Mouse (Mus musculus): Measurements from ENCODE around the gene Tnfaip8l1.

Tnfaip8l1 gene

DNA sequence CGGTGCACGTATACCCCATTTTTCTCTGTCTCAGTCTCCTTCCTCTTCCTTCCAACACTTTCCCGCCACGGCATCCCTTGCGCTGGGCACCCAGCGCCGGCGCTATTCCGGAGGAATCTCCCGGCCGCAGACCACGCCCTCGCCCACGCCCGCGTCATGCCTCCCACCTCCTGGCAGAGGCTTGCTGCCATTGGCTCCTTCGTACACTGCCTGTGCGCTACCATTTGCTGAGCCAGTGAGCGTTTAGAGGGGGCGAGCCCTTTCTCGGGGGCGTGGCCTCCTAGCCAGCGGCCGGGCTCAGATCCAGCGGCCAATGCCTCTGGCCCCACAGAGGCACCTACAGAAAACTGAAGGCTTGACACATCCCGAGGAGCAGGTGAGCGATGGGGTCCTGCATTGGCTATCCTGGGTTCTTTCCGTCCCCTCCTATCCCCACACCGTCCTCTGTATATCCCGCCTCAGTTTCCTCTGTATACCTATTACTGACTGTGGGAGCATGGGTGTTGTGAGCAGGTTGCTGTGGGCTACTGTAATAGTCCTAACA lies at the start of gene Tnfaip8l1:
Gene Tnfaip8l1, plus strand, starts transcription at position 247 of the 544 bp plus-strand sequence.
- DNase-seq = peak; percentile 97

DNA sequence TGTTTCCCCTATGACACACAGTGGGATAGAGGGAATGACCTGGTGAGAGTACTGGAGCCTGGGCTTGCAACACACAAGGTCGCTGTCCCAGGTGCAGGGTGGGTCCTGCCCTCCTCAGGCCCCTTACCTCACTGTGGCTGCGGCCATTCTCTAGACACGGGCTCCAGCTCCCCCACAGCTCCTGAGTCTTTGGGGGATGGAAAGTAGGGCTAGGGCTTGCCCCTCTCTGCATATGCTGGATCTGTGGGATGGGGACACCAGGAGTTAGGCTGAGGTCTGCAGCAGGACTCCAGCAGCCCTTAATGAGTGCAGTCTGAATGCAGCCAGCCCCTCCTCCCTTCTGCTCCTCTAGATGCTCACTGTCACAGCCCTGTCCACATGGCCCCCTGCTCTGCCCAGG lies 49.5 kb upstream of the Tnfaip8l1 start:
- DNase-seq = no peak

GRCm38 (mm10) chr17:56116193-56116592 lies 46.1 kb upstream of the Tnfaip8l1 start:
- no peak for DNase-seq

DNA sequence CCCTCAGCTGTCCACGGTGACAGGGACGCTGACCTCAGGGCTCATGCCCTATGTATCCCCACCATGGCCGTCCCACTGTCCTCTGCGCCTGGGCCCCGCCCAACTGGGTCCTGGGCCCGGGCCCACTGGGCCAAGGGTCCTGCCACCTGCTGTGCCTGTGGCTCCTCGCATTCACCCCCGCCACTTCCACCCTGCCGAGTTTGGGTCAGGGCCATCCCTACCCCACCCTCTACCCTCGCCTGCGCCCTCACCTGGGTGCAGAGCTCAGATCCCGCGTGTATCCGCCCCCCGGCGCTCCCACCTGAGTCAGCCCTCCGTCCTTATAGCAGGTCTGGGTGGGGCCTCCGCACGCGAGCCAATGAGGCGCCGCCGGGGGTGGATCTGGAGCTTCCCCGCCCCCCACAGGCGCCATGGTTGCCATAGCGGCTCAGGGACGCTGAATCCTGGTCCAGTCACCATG lies 45.0 kb upstream of the Tnfaip8l1 start, which contains the start of gene Plin5:
Gene Plin5, minus strand, starts transcription at position 346 of the 460 bp plus-strand sequence.
- peak; percentile 88 to 92 for DNase-seq

DNA sequence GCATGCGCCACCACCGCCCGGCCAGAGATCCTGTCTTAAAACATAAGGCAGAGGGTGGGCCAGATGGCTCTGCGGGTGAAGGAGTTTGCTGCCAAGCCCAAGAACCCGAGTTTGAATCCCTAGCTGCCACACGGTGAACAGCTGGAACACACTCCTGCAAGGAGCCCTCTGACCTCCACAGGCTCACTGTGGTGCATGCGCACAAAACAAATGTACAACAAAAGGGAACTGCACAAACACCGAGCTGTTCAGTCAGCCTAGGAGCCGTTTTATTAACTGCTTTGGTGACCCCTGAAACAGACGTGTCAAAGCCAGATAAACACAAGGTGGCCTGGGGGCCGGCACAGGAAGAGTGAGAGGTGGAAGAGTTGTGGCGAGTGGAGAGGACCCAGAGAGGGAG lies 42.8 kb upstream of the Tnfaip8l1 start:
- no peak for DNase-seq

DNA sequence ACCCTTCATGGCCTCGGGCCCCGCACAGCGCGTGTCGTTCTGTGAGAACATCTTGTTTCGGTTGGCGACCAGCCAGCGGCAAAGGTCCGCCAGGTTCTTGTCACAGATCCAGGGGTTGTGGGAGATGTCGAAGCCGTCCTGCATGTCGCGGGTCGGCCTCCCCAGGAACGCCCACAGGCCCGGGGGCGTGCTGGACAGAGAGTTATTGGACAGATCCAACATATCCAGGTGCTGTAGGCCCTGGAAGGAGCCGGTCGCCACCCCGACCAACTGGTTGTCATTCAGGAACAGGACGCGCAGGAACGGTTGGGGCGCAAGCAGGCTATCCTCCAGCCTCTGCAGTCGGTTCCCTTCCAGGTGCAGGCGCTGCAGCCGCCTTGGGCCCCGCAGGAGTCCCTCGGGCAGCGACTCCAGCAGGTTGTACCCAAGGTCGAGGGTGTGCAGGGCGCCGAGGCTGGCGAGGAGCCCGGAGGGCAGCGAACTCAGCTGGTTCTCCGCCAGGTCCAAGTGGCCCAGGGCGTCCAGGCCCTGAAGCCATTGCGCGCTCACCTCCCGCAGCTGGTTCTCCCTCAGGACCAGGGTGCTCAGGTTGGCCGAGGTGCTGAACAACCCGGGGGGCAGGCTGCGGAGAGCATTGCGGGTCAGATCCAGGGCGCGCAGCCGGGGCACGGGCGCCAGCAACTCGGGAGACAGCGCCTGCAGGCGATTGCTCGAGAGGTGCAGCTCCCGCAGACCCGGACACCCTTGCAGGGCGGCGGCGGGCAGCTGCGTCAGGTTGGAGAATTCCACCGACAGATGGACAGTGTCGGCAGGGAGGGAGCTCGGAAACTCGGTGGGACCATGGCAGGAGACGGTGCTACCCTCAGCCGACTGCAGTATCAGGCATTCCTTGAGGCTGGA lies 42.0 kb upstream of the Tnfaip8l1 start:
- DNase-seq = peak; percentile 86 to 90

DNA sequence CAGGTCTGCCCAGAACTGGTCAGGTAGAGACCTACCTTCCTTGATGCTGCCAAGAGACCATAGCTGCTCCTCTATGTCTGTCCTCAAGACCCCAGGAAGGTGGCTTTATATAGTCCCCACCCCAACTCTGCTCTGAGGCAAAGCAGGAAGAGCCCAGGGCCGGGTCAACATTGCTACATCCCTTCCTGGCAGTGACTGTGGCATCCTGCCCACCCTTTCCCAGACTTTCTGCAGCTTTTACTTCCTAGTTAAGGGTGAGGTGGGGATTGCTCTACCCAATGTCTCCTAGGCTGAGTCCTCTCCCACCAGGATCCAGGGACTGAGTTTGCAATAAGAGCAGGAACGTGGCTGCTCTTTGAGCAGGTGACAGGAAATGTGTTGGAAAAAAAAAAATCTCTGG lies 40.5 kb upstream of the Tnfaip8l1 start, which contains the start of gene Lrg1:
Gene Lrg1, minus strand, starts transcription at position 176 of the 400 bp plus-strand sequence.
- no peak for DNase-seq

GRCm38 (mm10) chr17:56123161-56123560 lies 39.1 kb upstream of the Tnfaip8l1 start:
- no peak for DNase-seq

DNA sequence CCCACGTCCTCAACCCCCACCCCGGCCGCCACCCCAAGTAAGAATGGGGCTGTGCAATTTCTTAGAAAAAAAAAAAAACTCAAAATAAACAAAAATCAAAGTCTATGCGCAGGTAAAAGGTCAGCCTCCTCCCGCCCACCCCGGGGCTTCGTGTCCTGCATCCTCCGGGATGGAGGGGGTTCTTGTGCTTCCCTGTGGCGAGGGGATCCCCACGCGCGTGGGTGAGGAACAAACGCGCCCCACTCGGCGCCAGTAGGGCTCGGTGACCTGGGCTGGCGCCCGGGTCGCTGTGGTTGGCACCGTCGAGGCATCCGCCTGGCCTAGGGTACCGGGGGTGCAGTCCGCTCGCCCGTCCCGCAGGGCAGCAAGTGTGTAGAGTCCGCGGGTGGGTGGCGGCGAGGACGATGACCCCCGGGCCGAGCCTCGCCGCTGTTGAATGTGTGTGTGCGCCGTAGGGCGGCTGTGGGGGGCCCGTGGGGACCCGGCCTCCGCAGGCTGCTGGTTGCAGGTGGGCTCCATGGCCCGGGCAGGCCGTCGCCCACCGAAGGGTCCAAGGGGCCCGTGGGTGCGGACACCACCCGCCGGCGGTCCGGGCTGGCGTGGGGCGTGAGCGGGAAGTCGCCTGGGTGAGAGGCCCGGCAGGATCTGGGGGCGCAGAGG lies 38.5 kb upstream of the Tnfaip8l1 start:
- no peak for DNase-seq

- peak; percentile 49 to 88 for DNase-seq
Observed at GRCm38 (mm10) chr17:56124377-56125275, 37.7 kb upstream of the Tnfaip8l1 start.

DNA sequence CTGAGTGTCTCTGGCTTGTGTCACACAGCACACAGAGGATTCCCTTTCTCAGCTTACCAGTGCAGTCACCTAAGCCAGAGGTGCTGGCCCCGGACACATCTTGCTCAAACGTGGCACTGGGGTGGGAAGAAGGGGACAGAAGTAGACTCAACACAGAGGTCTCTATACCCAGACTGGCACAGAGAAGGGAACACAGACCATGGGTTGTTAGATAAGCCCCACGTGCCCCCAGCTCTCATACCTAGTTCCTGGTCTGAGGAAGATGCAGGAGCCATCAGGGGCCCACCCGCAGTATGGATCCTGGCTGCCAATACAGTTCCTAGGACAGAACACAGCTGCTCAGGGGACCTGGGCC lies 37.0 kb upstream of the Tnfaip8l1 start:
- no peak for DNase-seq

DNA sequence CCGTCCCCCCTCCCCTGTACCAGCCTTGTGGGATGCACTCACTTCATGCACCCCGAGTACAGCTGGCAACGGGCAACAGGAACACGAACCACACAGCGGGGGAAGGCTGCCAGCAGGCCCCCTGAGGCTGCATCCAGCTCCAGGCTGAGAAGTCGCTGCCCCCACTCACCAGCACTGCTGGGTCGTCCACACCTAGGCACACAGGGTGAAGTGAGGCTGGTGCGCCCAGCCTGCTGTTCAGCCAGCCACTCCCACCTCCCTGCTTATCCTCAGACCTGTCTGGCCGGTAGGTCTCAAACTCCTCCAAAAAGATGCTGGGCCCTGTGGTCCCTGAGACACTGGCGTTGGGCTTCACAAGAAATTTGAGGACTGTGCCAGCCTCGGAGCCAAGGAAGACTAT lies 36.1 kb upstream of the Tnfaip8l1 start:
- no peak for DNase-seq

- DNase-seq = no peak
Observed at GRCm38 (mm10) chr17:56128246-56128645, 34.0 kb upstream of the Tnfaip8l1 start.

GRCm38 (mm10) chr17:56131136-56131535 lies 31.1 kb upstream of the Tnfaip8l1 start:
- DNase-seq = no peak

DNA sequence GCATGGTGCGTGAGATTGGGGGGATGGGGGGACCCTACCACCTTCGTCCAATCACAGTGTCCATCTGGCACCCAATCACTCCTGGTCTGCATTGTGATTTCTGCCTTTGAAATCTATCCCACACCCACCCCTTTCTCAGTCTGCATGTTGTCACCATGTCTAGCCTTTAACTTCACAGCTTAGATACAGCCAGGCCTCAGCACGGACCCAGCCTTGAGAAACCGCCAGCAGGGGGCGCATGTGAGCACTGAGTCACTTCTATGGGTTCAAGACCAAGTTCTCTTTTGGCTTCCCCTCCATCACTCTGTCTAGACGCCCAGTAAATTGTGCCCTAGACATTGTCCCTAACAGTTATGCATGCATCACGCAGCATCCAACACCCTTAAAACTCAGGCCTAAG lies 30.5 kb upstream of the Tnfaip8l1 start:
- peak; percentile 61 to 90 for DNase-seq

DNA sequence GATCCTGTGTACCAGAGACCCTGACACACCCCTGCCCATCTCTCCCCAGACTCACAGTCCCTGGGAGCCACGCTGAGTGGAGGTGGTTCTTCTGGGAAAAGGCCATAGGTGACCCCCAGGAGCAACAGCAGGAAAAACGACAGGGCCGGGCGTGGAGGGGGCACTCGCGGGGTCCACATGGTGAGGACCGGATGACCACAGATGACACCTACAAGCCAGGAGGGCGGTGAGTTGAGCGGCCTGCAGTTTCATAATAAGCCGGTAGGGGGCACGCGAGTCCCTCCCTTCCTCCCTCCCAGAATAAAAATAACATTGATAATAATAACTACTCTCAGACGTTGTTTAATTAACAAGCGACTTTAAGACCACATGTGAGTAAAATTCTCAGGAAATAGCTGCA lies 29.6 kb upstream of the Tnfaip8l1 start:
- DNase-seq = peak; percentile 62 to 83

GRCm38 (mm10) chr17:56133457-56134363 lies 28.6 kb upstream of the Tnfaip8l1 start:
- peak; percentile 86 to 87 for DNase-seq

GRCm38 (mm10) chr17:56134463-56134971 lies 27.8 kb upstream of the Tnfaip8l1 start:
- DNase-seq = peak; percentile 60 to 90

DNA sequence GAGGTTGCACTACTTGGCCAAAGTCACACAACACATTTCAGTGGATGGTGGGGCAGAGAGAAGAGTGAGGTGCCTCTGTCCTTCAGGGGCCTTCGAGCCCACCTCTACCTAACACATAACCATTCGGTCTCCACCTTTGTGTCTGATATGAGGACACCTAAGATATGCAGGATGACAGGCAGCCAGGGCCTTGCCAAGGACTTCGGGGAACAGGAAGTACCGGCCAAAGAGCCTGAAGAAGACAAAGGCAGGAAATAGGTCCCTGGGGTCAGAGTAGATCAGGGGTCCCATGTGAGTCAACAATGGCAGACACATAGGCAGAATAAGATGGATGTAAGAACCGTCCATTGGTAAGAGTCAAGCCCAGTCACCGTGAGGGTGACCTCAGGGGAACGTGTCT lies 25.7 kb upstream of the Tnfaip8l1 start:
- no peak for DNase-seq

DNA sequence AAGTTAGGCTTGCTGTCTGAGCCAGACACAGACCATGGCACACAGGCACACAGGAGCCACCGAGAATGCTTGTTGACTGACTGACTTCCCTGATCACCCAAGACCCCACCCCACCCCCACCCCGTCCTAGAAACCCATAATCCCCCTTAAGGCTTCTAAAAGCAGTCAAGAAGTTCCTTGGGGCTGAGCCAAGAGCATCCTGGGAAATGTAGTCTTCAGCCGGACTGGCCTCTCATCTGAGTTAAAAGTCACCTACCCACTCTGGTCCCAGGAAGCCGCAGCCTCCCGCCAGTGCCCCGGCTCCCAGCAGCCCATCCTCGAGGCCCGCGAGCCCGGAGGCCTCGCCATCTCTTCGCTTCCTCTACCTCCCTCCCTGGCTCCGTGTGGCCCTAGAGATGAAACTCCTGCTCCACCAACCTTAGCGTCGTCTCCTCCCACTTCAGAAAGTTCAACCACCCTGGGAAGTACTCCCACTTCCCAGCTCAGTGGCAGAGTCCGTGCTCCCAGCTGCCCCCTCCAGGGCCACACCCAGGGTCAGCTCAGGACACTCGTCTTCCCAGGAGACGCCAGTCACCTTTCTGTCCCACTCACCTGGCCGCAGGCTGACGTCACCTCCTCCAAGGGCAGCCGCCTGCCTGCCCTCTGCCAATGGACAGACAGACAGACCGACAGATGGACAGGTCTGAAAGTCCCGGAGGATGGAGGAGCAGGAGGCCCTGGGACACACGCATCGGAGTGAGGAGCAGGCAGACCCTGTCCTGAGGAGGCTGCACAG lies 24.3 kb upstream of the Tnfaip8l1 start:
- peak in 1 of 2 experiments; percentile 44 for DNase-seq

Measured in kidney, postnatal 36 days (tissue).